Mouse (Mus musculus) forebrain, embryonic 11.5 days (tissue): ENCODE data around the gene Tmem212. TPM values are rescaled to one million over a fixed set of nuclear protein-coding genes. Genes with fewer than 3 reads are reported as not detected.

Experiments used
- ATAC-seq: fragments of 200-750 bp; cut with Nextera tagmentation; replicated peaks from 2 replicates; pipeline ENCODE4 v1.8.0; 2017; ENCODE audit warnings: moderate TSS enrichment; ENCODE audit not compliant: low FRiP score
- DNase-seq: peaks from one replicate; pipeline ENCODE4 v3.0.0-alpha.2; 2017; ENCODE audit warnings: low spot score
- H3K27ac ChIP-seq: fragments of 300-500 bp; sonication (generic); 2 replicates; pipeline ENCODE4 v1.5.1; 2014; ENCODE audit warnings: low read depth, low read length
- H3K27me3 ChIP-seq: fragments of 300-500 bp; sonication (generic); 2 replicates; pipeline ENCODE4 v1.6.1; 2014; ENCODE audit warnings: mild to moderate bottlenecking, low read length, mixed read lengths; ENCODE audit not compliant: control insufficient read depth, insufficient read depth
- H3K36me3 ChIP-seq: fragments of 300-500 bp; sonication (generic); 2 replicates; pipeline ENCODE4 v1.6.1; 2014; ENCODE audit warnings: mild to moderate bottlenecking, low read length, moderate library complexity, mixed read lengths; ENCODE audit not compliant: control insufficient read depth, insufficient read depth
- H3K4me1 ChIP-seq: fragments of 300-500 bp; sonication (generic); replicated peaks from 2 replicates; pipeline ENCODE4 v1.6.1; 2014; ENCODE audit warnings: low read length, mixed read lengths; ENCODE audit not compliant: control insufficient read depth, insufficient read depth
- H3K4me2 ChIP-seq: fragments of 300-500 bp; sonication (generic); 2 replicates; pipeline ENCODE4 v1.6.1; 2014; ENCODE audit warnings: low read depth, mild to moderate bottlenecking, low read length, moderate library complexity, mixed read lengths; ENCODE audit not compliant: severe bottlenecking
- H3K4me3 ChIP-seq: fragments of 300-500 bp; sonication (generic); 2 replicates; pipeline ENCODE4 v1.5.1; 2014; ENCODE audit warnings: low read depth, low read length
- H3K9ac ChIP-seq: fragments of 300-500 bp; sonication (generic); 2 replicates; pipeline ENCODE4 v1.6.1; 2014; ENCODE audit warnings: low read length
- H3K9me3 ChIP-seq: fragments of 300-500 bp; sonication (generic); 2 replicates; pipeline ENCODE4 v1.6.1; 2016; ENCODE audit warnings: low read length, mixed read lengths; ENCODE audit not compliant: control insufficient read depth
- WGBS: fragments of 180-500 bp; shearing (Covaris S2); extraction: QIAGEN DNeasy Blood & Tissue Kit; methylation state at CpG from one replicate; pipeline ENCODE4 v1.1.7; 2014; 5-methylcytosine and 5-hydroxymethylcytosine counted together
- polyA plus RNA-seq: library from polyadenylated mRNA; unstranded; fragments of >200 nt; fragmentation: Nextera tagmentation; extraction: Ambion mirVana; gene quantifications from 2 replicates; pipeline ENCODE4 v1.2.1, GENCODE M21; 2014

Gene Tmem212
- polyA plus RNA-seq, 1 experiment from 2014 or later = not detected

DNA sequence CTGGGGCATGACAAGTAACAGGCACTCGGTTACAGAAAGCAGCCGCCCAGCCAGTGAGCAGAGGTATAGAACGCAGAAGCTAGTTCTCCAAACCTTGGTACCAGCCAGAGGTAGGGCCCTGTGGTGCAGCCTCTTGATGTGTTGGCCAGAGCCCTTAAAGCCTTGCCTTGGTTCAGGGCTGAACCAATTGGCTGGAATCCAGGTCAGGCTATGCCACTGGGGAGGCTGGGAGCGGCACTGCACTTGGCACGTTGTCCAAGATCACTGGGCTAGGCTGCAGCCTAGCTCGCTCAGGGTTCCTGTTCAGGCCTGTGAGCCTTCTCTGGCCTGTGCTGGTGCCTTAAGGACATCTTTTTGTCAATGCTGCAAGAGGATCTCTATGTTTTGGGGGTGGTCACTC lies 34.6 kb downstream of the Tmem212 start:
- Histone ChIP-seq H3K27me3 (no peaks in the 10 kb centered on the region), H3K4me1 (peaks cover 7% of the 10 kb centered on the region), H3K36me3 (no peaks in the 10 kb centered on the region), H3K4me2 (no peak overlapping the region), H3K4me3 (no peak overlapping the region), H3K27ac (no peak overlapping the region), H3K9ac (no peak overlapping the region), H3K9me3 (no peaks in the 10 kb centered on the region)
- no peak for ATAC-seq
- no peak for DNase-seq
- WGBS = 78% methylated on average over 6 of the region's 6 CpGs

DNA sequence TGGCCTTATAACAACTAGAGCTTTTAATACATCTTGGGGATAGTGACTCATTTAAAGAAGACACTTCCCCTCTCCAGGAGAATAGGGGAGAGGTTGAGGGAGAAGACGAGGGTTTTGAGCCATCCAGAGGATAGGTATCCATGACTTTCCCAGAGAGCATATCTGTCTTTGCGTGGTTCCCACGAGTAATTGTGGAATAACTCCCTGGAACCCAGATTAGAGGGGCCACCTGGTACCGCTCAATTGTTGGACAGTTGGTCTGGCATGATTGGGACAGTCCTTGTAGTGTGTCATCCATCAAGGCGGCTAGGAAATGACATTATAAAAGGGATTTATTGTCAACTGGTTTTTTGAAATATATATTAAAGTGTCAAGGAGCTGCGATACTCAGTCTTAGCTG lies 35.1 kb downstream of the Tmem212 start:
- Histone ChIP-seq H3K9me3 (no peaks in the 10 kb centered on the region), H3K36me3 (no peaks in the 10 kb centered on the region), H3K27me3 (no peaks in the 10 kb centered on the region), H3K4me2 (no peak overlapping the region), H3K4me3 (no peak overlapping the region), H3K9ac (no peak overlapping the region), H3K27ac (no peak overlapping the region), H3K4me1 (peaks cover 7% of the 10 kb centered on the region)
- 93% methylated on average over 6 of the region's 6 CpGs for WGBS
- ATAC-seq = no peak
- no peak for DNase-seq

GRCm38 (mm10) chr3:27859161-27859561 lies 37.0 kb downstream of the Tmem212 start:
- peaks cover 7% of the 10 kb centered on the region for H3K4me1 ChIP-seq
- 0 out of 2 replicates have a peak overlapping the region, but pooled peaks have one; percentile 8 for H3K4me2 ChIP-seq
- no peaks in the 10 kb centered on the region for H3K36me3 ChIP-seq
- no peak for ATAC-seq
- no peak overlapping the region for H3K4me3 ChIP-seq
- no peak for DNase-seq
- no peaks in the 10 kb centered on the region for H3K27me3 ChIP-seq
- WGBS = 6% methylated on average over 5 of the region's 5 CpGs
- no peaks in the 10 kb centered on the region for H3K9me3 ChIP-seq
- no peak overlapping the region; the same call in 1 of the 2 replicates for H3K27ac ChIP-seq
- no peak overlapping the region; the same call in 1 of the 2 replicates for H3K9ac ChIP-seq

- Histone ChIP-seq H3K9me3 (no peaks in the 10 kb centered on the region), H3K27me3 (no peaks in the 10 kb centered on the region), H3K36me3 (no peaks in the 10 kb centered on the region), H3K4me3 (no peak overlapping the region), H3K27ac (peak overlapping the region; percentile 6; the same call in 1 of the 2 replicates), H3K4me2 (no peak overlapping the region), H3K9ac (no peak overlapping the region; the same call in 1 of the 2 replicates), H3K4me1 (peaks cover 7% of the 10 kb centered on the region)
- ATAC-seq = no peak
- 44% methylated on average over 5 of the region's 5 CpGs for WGBS
- no peak for DNase-seq
These were observed 37.6 kb downstream of the Tmem212 start for GRCm38 (mm10) chr3:27858441-27859115.

DNA sequence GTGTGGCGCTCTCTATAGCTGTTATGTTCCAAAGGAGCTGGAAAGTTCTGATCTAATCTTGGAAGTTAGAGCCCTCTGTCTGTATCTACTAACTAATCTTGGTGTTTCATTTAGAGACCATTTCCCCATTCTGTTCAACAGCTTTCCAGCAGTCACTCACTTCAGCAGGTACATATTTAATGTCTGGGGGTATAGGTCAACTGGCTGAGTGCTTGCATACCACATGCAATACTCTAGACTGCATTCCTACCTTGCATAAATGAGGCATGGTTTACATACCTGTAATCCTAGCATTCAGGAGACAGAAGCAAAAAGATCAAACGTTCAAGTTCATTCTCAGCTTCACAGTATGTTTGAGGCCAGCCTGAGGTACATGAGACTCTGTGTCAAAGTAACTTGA lies 39.9 kb downstream of the Tmem212 start:
- Histone ChIP-seq H3K36me3 (no peaks in the 10 kb centered on the region), H3K4me1 (no peaks in the 10 kb centered on the region; the same call in none of the 2 replicates), H3K27me3 (no peaks in the 10 kb centered on the region), H3K4me3 (no peak overlapping the region), H3K9ac (no peak overlapping the region), H3K27ac (no peak overlapping the region), H3K4me2 (no peak overlapping the region), H3K9me3 (no peaks in the 10 kb centered on the region)
- ATAC-seq (no peak), DNase-seq (no peak)
- 87% methylated on average over 2 of the region's 2 CpGs for WGBS

DNA sequence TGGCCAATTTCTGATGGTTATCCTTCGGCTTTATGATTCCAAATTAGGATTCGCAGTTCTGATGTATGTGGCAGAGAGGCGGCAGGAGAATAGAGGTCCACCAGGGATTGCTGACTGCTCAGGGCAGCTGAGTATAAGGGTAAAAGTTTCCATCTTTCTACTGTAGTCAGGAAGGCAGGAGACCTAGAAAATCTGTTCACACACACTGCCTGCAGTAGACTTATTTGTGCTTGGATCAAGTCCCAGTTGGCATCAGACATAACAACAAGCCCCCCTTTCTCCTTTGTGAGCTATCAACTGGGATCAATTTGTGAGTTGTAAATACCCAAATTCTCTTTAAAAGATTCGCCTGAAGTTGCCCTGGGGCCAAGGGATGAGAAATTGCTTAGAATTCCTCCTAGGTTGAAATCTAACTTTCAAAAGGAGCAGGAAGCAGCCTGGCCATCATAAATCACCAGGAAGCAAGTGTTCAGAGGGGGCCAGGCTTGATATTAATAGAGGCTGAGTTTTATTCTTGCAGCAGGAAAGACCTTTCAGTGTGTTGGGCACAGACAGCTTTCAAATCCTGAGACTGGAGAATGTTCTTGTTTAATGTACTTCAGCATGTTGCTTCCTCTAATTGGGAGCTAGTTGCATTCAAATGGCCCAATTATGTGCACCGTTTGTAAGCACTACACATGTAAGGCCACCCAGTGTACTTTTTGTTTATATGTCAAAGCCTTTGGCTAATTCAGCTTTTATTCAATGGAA lies 41.6 kb downstream of the Tmem212 start:
- H3K4me3 ChIP-seq = no peak overlapping the region
- no peaks in the 10 kb centered on the region; the same call in none of the 2 replicates for H3K4me1 ChIP-seq
- no peak overlapping the region for H3K27ac ChIP-seq
- no peaks in the 10 kb centered on the region for H3K9me3 ChIP-seq
- no peak for DNase-seq
- no peak overlapping the region for H3K9ac ChIP-seq
- H3K4me2 ChIP-seq = no peak overlapping the region
- H3K27me3 ChIP-seq = no peaks in the 10 kb centered on the region
- peak; percentile 53; the same call in 1 of the 2 replicates for ATAC-seq
- no peaks in the 10 kb centered on the region for H3K36me3 ChIP-seq
- 72% methylated on average over 5 of the region's 5 CpGs for WGBS

DNA sequence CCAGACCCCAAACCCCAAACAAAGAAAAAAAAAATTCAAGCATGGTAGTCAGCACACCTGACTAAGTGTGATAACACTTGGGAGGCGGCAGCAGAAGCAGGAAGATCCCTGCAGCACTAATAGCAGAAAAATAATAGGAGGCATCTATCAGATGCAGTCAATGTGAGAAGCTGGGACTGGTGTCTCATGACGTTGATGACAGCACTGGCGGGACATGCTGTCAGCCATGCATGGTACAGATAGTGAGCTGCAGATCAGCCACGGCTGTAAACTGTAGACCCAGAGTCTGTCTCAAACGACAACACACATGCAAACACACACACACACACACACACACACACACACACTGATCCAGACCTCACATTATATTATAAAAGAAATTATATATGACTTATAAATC lies 52.9 kb downstream of the Tmem212 start:
- Histone ChIP-seq H3K36me3 (no peaks in the 10 kb centered on the region), H3K9me3 (no peaks in the 10 kb centered on the region), H3K27ac (no peak overlapping the region), H3K4me3 (no peak overlapping the region), H3K4me2 (no peak overlapping the region), H3K4me1 (no peaks in the 10 kb centered on the region), H3K27me3 (no peaks in the 10 kb centered on the region), H3K9ac (no peak overlapping the region)
- WGBS = 92% methylated on average over 5 of the region's 5 CpGs
- DNase-seq = no peak
- no peak for ATAC-seq

DNA sequence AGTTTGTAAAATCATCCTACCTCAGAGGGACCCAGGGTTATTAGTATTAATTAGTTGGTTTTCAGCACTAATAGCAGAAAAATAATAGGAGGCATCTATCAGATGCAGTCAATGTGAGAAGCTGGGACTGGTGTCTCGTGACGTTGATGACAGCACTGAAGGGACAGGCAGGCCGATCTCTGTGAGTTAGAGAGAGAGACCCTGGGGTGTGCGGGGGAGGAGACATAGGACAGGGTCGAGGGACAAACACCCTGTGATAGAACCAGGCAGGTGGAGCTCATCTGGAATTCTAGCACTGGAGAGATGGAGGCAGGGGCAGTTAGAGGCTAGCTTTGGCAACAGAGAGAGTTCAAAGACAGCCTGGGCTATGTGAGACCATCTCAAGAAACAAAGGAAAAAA lies 53.3 kb downstream of the Tmem212 start:
- ATAC-seq (no peak), DNase-seq (no peak)
- H3K27me3 ChIP-seq = no peaks in the 10 kb centered on the region
- no peak overlapping the region for H3K27ac ChIP-seq
- no peaks in the 10 kb centered on the region for H3K36me3 ChIP-seq
- H3K4me1 ChIP-seq = no peaks in the 10 kb centered on the region
- H3K9me3 ChIP-seq = no peaks in the 10 kb centered on the region
- no peak overlapping the region for H3K4me3 ChIP-seq
- WGBS = 75% methylated on average over 5 of the region's 5 CpGs
- no peak overlapping the region for H3K4me2 ChIP-seq
- no peak overlapping the region for H3K9ac ChIP-seq
